Mouse (Mus musculus): ENCODE results near the gene Bcas1. TPM values are rescaled to one million over a fixed set of nuclear protein-coding genes. Genes with fewer than 3 reads are reported as not detected.

Bcas1 gene
- polyA plus RNA-seq, 1 experiment from 2014 or later = 1.9 TPM

- no peak overlapping the region for H3K27ac ChIP-seq
- H3K36me3 ChIP-seq = no peaks in the 10 kb centered on the region
- H3K27me3 ChIP-seq = no peaks in the 10 kb centered on the region
- WGBS = 57% methylated on average over 1 of the region's 1 CpGs
- H3K4me1 ChIP-seq = no peaks in the 10 kb centered on the region
- no peak overlapping the region for H3K9ac ChIP-seq
- no peak overlapping the region for H3K4me2 ChIP-seq
- no peak overlapping the region for H3K4me3 ChIP-seq
- H3K9me3 ChIP-seq = no peaks in the 10 kb centered on the region
- ATAC-seq (ENCODE audit: borderline replicate concordance, extremely low read depth, low FRiP score, low TSS enrichment) = no peak
These were observed 42.9 kb downstream of the Bcas1 start for GRCm38 (mm10) chr2:170384770-170385169.

GRCm38 (mm10) chr2:170373391-170373790 lies 54.3 kb downstream of the Bcas1 start:
- no peak overlapping the region for H3K9ac ChIP-seq
- no peaks in the 10 kb centered on the region for H3K27me3 ChIP-seq
- no peaks in the 10 kb centered on the region for H3K9me3 ChIP-seq
- H3K36me3 ChIP-seq = no peaks in the 10 kb centered on the region
- no peaks in the 10 kb centered on the region for H3K4me1 ChIP-seq
- WGBS = 86% methylated on average over 10 of the region's 10 CpGs
- no peak overlapping the region for H3K27ac ChIP-seq
- H3K4me2 ChIP-seq = no peak overlapping the region
- H3K4me3 ChIP-seq = no peak overlapping the region
- no peak for ATAC-seq (ENCODE audit: borderline replicate concordance, extremely low read depth, low FRiP score, low TSS enrichment)

- ATAC-seq (ENCODE audit: borderline replicate concordance, extremely low read depth, low FRiP score, low TSS enrichment) = peak; percentile 55; the same call in 1 of the 2 replicates
- Histone ChIP-seq H3K4me3 (no peak overlapping the region), H3K4me1 (peaks cover 19% of the 10 kb centered on the region), H3K36me3 (no peaks in the 10 kb centered on the region), H3K9ac (no peak overlapping the region), H3K27ac (peak overlapping the region; percentile 89), H3K4me2 (no peak overlapping the region), H3K9me3 (no peaks in the 10 kb centered on the region), H3K27me3 (no peaks in the 10 kb centered on the region)
- WGBS = 41% methylated on average over 2 of the region's 2 CpGs
These were observed 62.0 kb downstream of the Bcas1 start for GRCm38 (mm10) chr2:170365676-170366075.

GRCm38 (mm10) chr2:170365271-170365670 lies 62.4 kb downstream of the Bcas1 start:
- 24% methylated on average over 3 of the region's 3 CpGs for WGBS
- H3K4me1 ChIP-seq = peaks cover 19% of the 10 kb centered on the region
- H3K27ac ChIP-seq = peak overlapping the region; percentile 89
- no peak overlapping the region for H3K9ac ChIP-seq
- H3K4me2 ChIP-seq = peak overlapping the region; percentile 19; the same call in 1 of the 2 replicates
- no peaks in the 10 kb centered on the region for H3K27me3 ChIP-seq
- no peak overlapping the region for H3K4me3 ChIP-seq
- no peaks in the 10 kb centered on the region for H3K9me3 ChIP-seq
- peak; percentile 74; the same call in 1 of the 2 replicates for ATAC-seq (ENCODE audit: borderline replicate concordance, extremely low read depth, low FRiP score, low TSS enrichment)
- no peaks in the 10 kb centered on the region for H3K36me3 ChIP-seq

GRCm38 (mm10) chr2:170356667-170357374 lies 70.8 kb downstream of the Bcas1 start:
- Histone ChIP-seq H3K36me3 (no peaks in the 10 kb centered on the region), H3K9ac (no peak overlapping the region), H3K27ac (no peak overlapping the region), H3K4me3 (no peak overlapping the region), H3K9me3 (no peaks in the 10 kb centered on the region), H3K4me1 (no peaks in the 10 kb centered on the region), H3K27me3 (no peaks in the 10 kb centered on the region), H3K4me2 (no peak overlapping the region)
- ATAC-seq (ENCODE audit: borderline replicate concordance, extremely low read depth, low FRiP score, low TSS enrichment) = no peak
- WGBS = 57% methylated on average over 16 of the region's 16 CpGs

GRCm38 (mm10) chr2:170354963-170355367 lies 72.7 kb downstream of the Bcas1 start:
- WGBS = 12% methylated on average over 10 of the region's 10 CpGs
- Histone ChIP-seq H3K9ac (no peak overlapping the region), H3K4me1 (peaks cover 2% of the 10 kb centered on the region; the same call in 1 of the 2 replicates), H3K4me2 (peak overlapping the region; percentile 29), H3K27me3 (no peaks in the 10 kb centered on the region), H3K9me3 (no peaks in the 10 kb centered on the region), H3K4me3 (no peak overlapping the region), H3K27ac (no peak overlapping the region), H3K36me3 (no peaks in the 10 kb centered on the region)
- peak; percentile 48; the same call in 1 of the 2 replicates for ATAC-seq (ENCODE audit: borderline replicate concordance, extremely low read depth, low FRiP score, low TSS enrichment)

GRCm38 (mm10) chr2:170352273-170352672 lies 75.4 kb downstream of the Bcas1 start:
- H3K9me3 ChIP-seq = no peaks in the 10 kb centered on the region
- H3K36me3 ChIP-seq = no peaks in the 10 kb centered on the region
- H3K27ac ChIP-seq = no peak overlapping the region
- no peak overlapping the region for H3K9ac ChIP-seq
- WGBS = 93% methylated on average over 4 of the region's 4 CpGs
- no peak overlapping the region for H3K4me2 ChIP-seq
- no peaks in the 10 kb centered on the region for H3K27me3 ChIP-seq
- no peak overlapping the region for H3K4me3 ChIP-seq
- H3K4me1 ChIP-seq = peaks cover 16% of the 10 kb centered on the region
- no peak for ATAC-seq (ENCODE audit: borderline replicate concordance, extremely low read depth, low FRiP score, low TSS enrichment)

- H3K27ac ChIP-seq = no peak overlapping the region
- 89% methylated on average over 6 of the region's 6 CpGs for WGBS
- H3K27me3 ChIP-seq = no peaks in the 10 kb centered on the region
- H3K4me1 ChIP-seq = peaks cover 16% of the 10 kb centered on the region
- peak; percentile 19; the same call in 1 of the 2 replicates for ATAC-seq (ENCODE audit: borderline replicate concordance, extremely low read depth, low FRiP score, low TSS enrichment)
- H3K9me3 ChIP-seq = no peaks in the 10 kb centered on the region
- H3K4me3 ChIP-seq = no peak overlapping the region
- H3K36me3 ChIP-seq = no peaks in the 10 kb centered on the region
- H3K4me2 ChIP-seq = no peak overlapping the region
- H3K9ac ChIP-seq = no peak overlapping the region
These were observed 75.8 kb downstream of the Bcas1 start for GRCm38 (mm10) chr2:170351847-170352246.

GRCm38 (mm10) chr2:170349784-170350183 lies 77.9 kb downstream of the Bcas1 start:
- peak overlapping the region; percentile 43 for H3K27ac ChIP-seq
- ATAC-seq (ENCODE audit: borderline replicate concordance, extremely low read depth, low FRiP score, low TSS enrichment) = no peak; the same call in 1 of the 2 replicates
- 40% methylated on average over 5 of the region's 5 CpGs for WGBS

GRCm38 (mm10) chr2:170349096-170349495 lies 78.5 kb downstream of the Bcas1 start:
- Histone ChIP-seq H3K27ac (no peak overlapping the region; the same call in 1 of the 2 replicates), H3K36me3 (no peaks in the 10 kb centered on the region), H3K9ac (no peak overlapping the region), H3K27me3 (no peaks in the 10 kb centered on the region), H3K4me3 (no peak overlapping the region), H3K4me1 (peaks cover 44% of the 10 kb centered on the region), H3K9me3 (no peaks in the 10 kb centered on the region), H3K4me2 (no peak overlapping the region)
- 72% methylated on average over 19 of the region's 19 CpGs for WGBS
- ATAC-seq (ENCODE audit: borderline replicate concordance, extremely low read depth, low FRiP score, low TSS enrichment) = no peak

More at GRCm38 (mm10) chr2:170349784-170350183, 77.9 kb downstream of the Bcas1 start:
- Histone ChIP-seq H3K9ac (no peak overlapping the region), H3K36me3 (no peaks in the 10 kb centered on the region), H3K4me2 (no peak overlapping the region), H3K4me1 (peaks cover 37% of the 10 kb centered on the region), H3K27me3 (no peaks in the 10 kb centered on the region), H3K9me3 (no peaks in the 10 kb centered on the region), H3K4me3 (no peak overlapping the region)

GRCm38 (mm10) chr2:170347131-170347765 lies 80.4 kb downstream of the Bcas1 start:
- Histone ChIP-seq H3K27me3 (no peaks in the 10 kb centered on the region), H3K36me3 (no peaks in the 10 kb centered on the region), H3K27ac (peak overlapping the region; percentile 67), H3K4me1 (peaks cover 56% of the 10 kb centered on the region), H3K9me3 (no peaks in the 10 kb centered on the region), H3K9ac (no peak overlapping the region), H3K4me2 (peak overlapping the region; percentile 8; the same call in 1 of the 2 replicates), H3K4me3 (no peak overlapping the region)
- 15% methylated on average over 8 of the region's 8 CpGs for WGBS
- ATAC-seq (ENCODE audit: borderline replicate concordance, extremely low read depth, low FRiP score, low TSS enrichment) = peak; percentile 32; the same call in 1 of the 2 replicates

GRCm38 (mm10) chr2:170345410-170345793 lies 82.2 kb downstream of the Bcas1 start:
- no peaks in the 10 kb centered on the region for H3K27me3 ChIP-seq
- peaks cover 56% of the 10 kb centered on the region for H3K4me1 ChIP-seq
- no peaks in the 10 kb centered on the region for H3K36me3 ChIP-seq
- no peak overlapping the region for H3K4me3 ChIP-seq
- H3K27ac ChIP-seq = peak overlapping the region; percentile 57
- 27% methylated on average over 5 of the region's 5 CpGs for WGBS
- no peak overlapping the region for H3K4me2 ChIP-seq
- H3K9ac ChIP-seq = no peak overlapping the region
- no peaks in the 10 kb centered on the region for H3K9me3 ChIP-seq
- no peak for ATAC-seq (ENCODE audit: borderline replicate concordance, extremely low read depth, low FRiP score, low TSS enrichment)
